In the genomic region with DNA sequence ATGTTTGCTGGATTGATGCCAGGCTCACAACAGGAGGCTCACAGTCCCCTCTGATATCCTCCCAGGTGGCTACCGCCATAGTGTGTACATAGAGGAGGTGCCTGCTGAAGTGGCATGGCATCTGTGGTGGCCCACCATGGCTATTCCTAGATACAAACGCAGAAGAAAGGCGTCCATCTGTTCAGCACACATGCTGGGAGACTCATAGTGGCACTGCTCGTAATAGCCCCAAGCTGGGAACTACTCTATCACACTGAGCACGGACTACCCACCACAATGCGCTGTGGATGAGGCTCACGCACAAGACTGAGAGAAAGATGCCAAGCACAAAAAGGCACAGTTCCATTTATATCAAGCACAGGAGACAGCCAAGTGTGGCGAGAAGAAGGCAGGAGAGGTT, we compare ENCODE assay signal across 14 mouse cellular contexts. TPM values are rescaled to one million over a fixed set of nuclear protein-coding genes. Genes with fewer than 3 reads are reported as not detected.
DNase-seq lines count a peak whose midpoint lies in the region; ATAC-seq and TF ChIP-seq lines count a peak whose summit lies in the region.
"Had no signal": no experiment of that assay in that cellular context is flagged by ENCODE, and none has a peak within 500 bp of the region (broad histone marks: within the 10 kb centered on the region; RNA-seq: fewer than 3 reads in every experiment).

No protein-coding gene starts in this region.

- H3K9ac ChIP-seq in midbrain, embryonic 15.5 days: no peak overlapping the region
- H3K9ac ChIP-seq: heart, embryonic 12.5 days; limb, embryonic 12.5 days; lung, embryonic 15.5 days had no signal

- no peaks in the 10 kb centered on the region for H3K27me3 ChIP-seq in midbrain, embryonic 15.5 days (replicated peaks)
- no peaks in the 10 kb centered on the region; the same call in 1 of the 2 replicates for H3K27me3 ChIP-seq in midbrain, embryonic 10.5 days (ENCODE audit: low read depth, poor library complexity, severe bottlenecking)
- no peaks in the 10 kb centered on the region for H3K27me3 ChIP-seq in thymus, adult 2 months (ENCODE audit: control insufficient read depth, insufficient read depth, low read length)
- H3K27me3 ChIP-seq in kidney, adult 2 months (replicated peaks; ENCODE audit: control insufficient read depth, insufficient read depth, low read length): no peaks in the 10 kb centered on the region
- H3K27me3 ChIP-seq: heart, embryonic 12.5 days; limb, embryonic 12.5 days; lung, embryonic 15.5 days had no signal

- no peak overlapping the region for H3K4me3 ChIP-seq in midbrain, embryonic 15.5 days
- H3K4me3 ChIP-seq in midbrain, embryonic 10.5 days: no peak overlapping the region
- no peak overlapping the region for H3K4me3 ChIP-seq in thymus, adult 2 months (ENCODE audit: control insufficient read depth, insufficient read depth, low read length)
- no peak overlapping the region for H3K4me3 ChIP-seq in kidney, adult 2 months (ENCODE audit: insufficient read depth, low read depth, low read length)
- H3K4me3 ChIP-seq: gastrocnemius, adult 2 months; heart, embryonic 12.5 days; limb, embryonic 12.5 days; lung, embryonic 15.5 days had no signal

- H3K4me2 ChIP-seq in midbrain, embryonic 15.5 days: no peak overlapping the region
- H3K4me2 ChIP-seq: heart, embryonic 12.5 days; limb, embryonic 12.5 days; lung, embryonic 15.5 days had no signal

- DNase-seq in midbrain, embryonic 10.5 days (ENCODE audit: low spot score): no peak
- DNase-seq in frontal cortex, adult 2 months (ENCODE audit: extremely low spot score in 1 of 2, low spot score in 1 of 2): peak; percentile 66 to 69
- DNase-seq in left cerebral cortex, adult 18-20 months (ENCODE audit: low spot score in 2 of 2): peak; percentile 47 to 48
- peak; percentile 41 for DNase-seq in right cerebral cortex, postnatal 4 days
- no peak for DNase-seq in thymus, adult 2 months
- no peak for DNase-seq in kidney, adult 2 months
- DNase-seq in thymus, postnatal 25 days: no peak
- DNase-seq: gastrocnemius, adult 2 months; kidney, adult 11 months; thymus, adult 18-20 months had no signal

- 0 out of 2 replicates have a peak, but pooled peaks cover 6% of the 10 kb centered on the region for H3K4me1 ChIP-seq in midbrain, embryonic 15.5 days
- H3K4me1 ChIP-seq in midbrain, embryonic 10.5 days: peaks cover 4% of the 10 kb centered on the region; the same call in 1 of the 2 replicates
- no peaks in the 10 kb centered on the region for H3K4me1 ChIP-seq in thymus, adult 2 months (replicated peaks; ENCODE audit: control insufficient read depth, insufficient read depth, low read length)
- peaks cover 3% of the 10 kb centered on the region; the same call in 1 of the 2 replicates for H3K4me1 ChIP-seq in kidney, adult 2 months (ENCODE audit: control insufficient read depth, insufficient read depth, low read length)
- H3K4me1 ChIP-seq: limb, embryonic 12.5 days had no signal

- ATAC-seq in midbrain, embryonic 15.5 days (replicated peaks): peak; percentile 38; the same call in 1 of the 2 replicates

- no peak for TF ChIP-seq CTCF in thymus, adult 2 months (IDR thresholded peaks at IDR 0.05; ENCODE audit: borderline replicate concordance, control insufficient read depth, extremely low read depth, insufficient read depth, low read length, poor library complexity)
- TF ChIP-seq CTCF in kidney, adult 2 months (conservative IDR thresholded peaks at IDR 0.05; ENCODE audit: insufficient read depth, insufficient read length, low read depth, low read length): no peak

- no peaks in the 10 kb centered on the region for H3K9me3 ChIP-seq in midbrain, embryonic 15.5 days
- H3K9me3 ChIP-seq in midbrain, embryonic 10.5 days (replicated peaks): no peaks in the 10 kb centered on the region
- H3K9me3 ChIP-seq: heart, embryonic 12.5 days; limb, embryonic 12.5 days; lung, embryonic 15.5 days had no signal

- TF ChIP-seq POLR2A in thymus, adult 2 months (IDR thresholded peaks at IDR 0.05; ENCODE audit: control insufficient read depth, extremely low read depth, insufficient read depth, low read length, poor library complexity): no peak
- no peak for TF ChIP-seq POLR2A in kidney, adult 2 months (IDR thresholded peaks at IDR 0.05; ENCODE audit: low read depth, low read length)

- 69% methylated on average over 8 of the region's 8 CpGs for WGBS in midbrain, embryonic 15.5 days
- 81% methylated on average over 8 of the region's 8 CpGs for WGBS in midbrain, embryonic 10.5 days
- WGBS in thymus, adult 2 months: 94% methylated on average over 8 of the region's 8 CpGs
- whole genome bisulfite sequencing in kidney, adult 2 months: 86% methylated on average over 8 of the region's 8 CpGs

- no peak overlapping the region for H3K27ac ChIP-seq in midbrain, embryonic 15.5 days
- H3K27ac ChIP-seq in midbrain, embryonic 10.5 days (replicated peaks): no peak overlapping the region
- H3K27ac ChIP-seq in thymus, adult 2 months (ENCODE audit: control insufficient read depth, insufficient read depth, low read length): no peak overlapping the region
- H3K27ac ChIP-seq in kidney, adult 2 months (ENCODE audit: insufficient read depth, low read depth, low read length): no peak overlapping the region
- H3K27ac ChIP-seq: gastrocnemius, adult 2 months; limb, embryonic 12.5 days; lung, embryonic 15.5 days had no signal

- no peaks in the 10 kb centered on the region for H3K36me3 ChIP-seq in midbrain, embryonic 15.5 days (replicated peaks)
- peaks cover 2% of the 10 kb centered on the region; the same call in 1 of the 2 replicates for H3K36me3 ChIP-seq in midbrain, embryonic 10.5 days
- no peaks in the 10 kb centered on the region for H3K36me3 ChIP-seq in thymus, adult 2 months (ENCODE audit: control insufficient read depth, insufficient read depth, low read length)
- H3K36me3 ChIP-seq in kidney, adult 2 months (ENCODE audit: control insufficient read depth, insufficient read depth, low read length): no peaks in the 10 kb centered on the region
- H3K36me3 ChIP-seq: heart, embryonic 12.5 days; limb, embryonic 12.5 days; lung, embryonic 15.5 days had no signal

RNA-seq across cellular contexts. Expression of a gene that starts 50.9 kb away (rescaled TPM):
- polyA plus RNA-seq in midbrain, embryonic 15.5 days (2015; fragmentation: Nextera tagmentation; extraction: Ambion mirVana): 27.9 and 32.1 TPM in 2 replicates
- 216 and 218 TPM in 2 replicates for polyA plus RNA-seq in midbrain, embryonic 10.5 days (2016; fragmentation: Nextera tagmentation; extraction: Ambion mirVana)
- 11.5 and 14.1 TPM in 2 replicates for polyA plus RNA-seq in frontal cortex, adult 2 months (2012; rRNA removed)
- 10 to 100 TPM; 13.0 to 15.6 TPM for total RNA-seq in left cerebral cortex, adult 18-20 months (2021)
- 183 and 201 TPM in 2 replicates for polyA plus RNA-seq in thymus, adult 2 months (2012; rRNA removed)
- polyA plus RNA-seq in kidney, adult 2 months (2012; rRNA removed): 11.5 and 14.5 TPM in 2 replicates

Comparison
In these comparisons a context has a peak if more than half of its experiments do, and no peak if none do; other contexts are left out.
1. DNase-seq: peak in frontal cortex, adult 2 months (2 of 2), left cerebral cortex, adult 18-20 months (2 of 2) and right cerebral cortex, postnatal 4 days (single experiment); none in midbrain, embryonic 10.5 days (single experiment), thymus, adult 2 months (single experiment), kidney, adult 2 months (single experiment) and thymus, postnatal 25 days (single experiment).